Mouse (Mus musculus) kidney, postnatal 25 days (tissue): ENCODE results near the gene Fgfr2.

ENCODE experiments used
- DNase-seq, 2 experiments: peaks; one replicate each; pipeline ENCODE4 v3.0.0; 2021; ENCODE audit warnings: mixed read lengths in 2 of 2

Gene Fgfr2

GRCm38 (mm10) chr7:130948563-130949208, 2174.5 kb downstream of the Fgfr2 start:
- no peak for DNase-seq

GRCm38 (mm10) chr7:130946303-130946702, 2176.8 kb downstream of the Fgfr2 start:
- DNase-seq = no peak

- no peak for DNase-seq
These were observed 2177.4 kb downstream of the Fgfr2 start for GRCm38 (mm10) chr7:130945730-130946129.

GRCm38 (mm10) chr7:130944766-130945475, 2178.2 kb downstream of the Fgfr2 start:
- no peak for DNase-seq

GRCm38 (mm10) chr7:130943280-130943895, 2179.8 kb downstream of the Fgfr2 start:
- no peak for DNase-seq

- DNase-seq = no peak
These were observed 2182.4 kb downstream of the Fgfr2 start for GRCm38 (mm10) chr7:130940733-130941132.

GRCm38 (mm10) chr7:130938896-130939295, 2184.3 kb downstream of the Fgfr2 start:
- DNase-seq = no peak

- peak in 1 of 2 experiments; percentile 14 for DNase-seq
These were observed 2185.1 kb downstream of the Fgfr2 start for GRCm38 (mm10) chr7:130938005-130938404.

- no peak for DNase-seq
These were observed 2185.8 kb downstream of the Fgfr2 start for GRCm38 (mm10) chr7:130937266-130937841.

GRCm38 (mm10) chr7:130936472-130936951, 2186.6 kb downstream of the Fgfr2 start:
- DNase-seq = peak; percentile 63 to 83

- DNase-seq = peak; percentile 73 to 88
These were observed 2187.2 kb downstream of the Fgfr2 start, which contains the start of gene Htra1 for GRCm38 (mm10) chr7:130935793-130936471. Gene Htra1, plus strand, starts transcription at chr7:130936111.

GRCm38 (mm10) chr7:130935421-130935792, 2187.7 kb downstream of the Fgfr2 start:
- no peak for DNase-seq

GRCm38 (mm10) chr7:130934654-130935053, 2188.5 kb downstream of the Fgfr2 start:
- DNase-seq = no peak

GRCm38 (mm10) chr7:130932921-130933320, 2190.2 kb downstream of the Fgfr2 start:
- no peak for DNase-seq

GRCm38 (mm10) chr7:130930401-130930800, 2192.7 kb downstream of the Fgfr2 start:
- DNase-seq = no peak

- DNase-seq = no peak
These were observed 2200.0 kb downstream of the Fgfr2 start for GRCm38 (mm10) chr7:130922981-130923731.

- DNase-seq = no peak
These were observed 2204.9 kb downstream of the Fgfr2 start for GRCm38 (mm10) chr7:130918260-130918659.

- peak in 1 of 2 experiments; percentile 64 for DNase-seq
These were observed 2208.3 kb downstream of the Fgfr2 start for GRCm38 (mm10) chr7:130914693-130915363.

- no peak for DNase-seq
These were observed 2212.3 kb downstream of the Fgfr2 start for GRCm38 (mm10) chr7:130910841-130911240.

GRCm38 (mm10) chr7:130904571-130905365, 2218.4 kb downstream of the Fgfr2 start:
- DNase-seq = no peak
